Mouse (Mus musculus) ovary, postnatal 10 days (tissue): Measurements from ENCODE around the gene Nop14.

Experiments
- DNase-seq: peaks from one replicate; pipeline ENCODE4 v3.0.0; 2022; ENCODE audit warnings: low spot score

Nop14 gene

DNA sequence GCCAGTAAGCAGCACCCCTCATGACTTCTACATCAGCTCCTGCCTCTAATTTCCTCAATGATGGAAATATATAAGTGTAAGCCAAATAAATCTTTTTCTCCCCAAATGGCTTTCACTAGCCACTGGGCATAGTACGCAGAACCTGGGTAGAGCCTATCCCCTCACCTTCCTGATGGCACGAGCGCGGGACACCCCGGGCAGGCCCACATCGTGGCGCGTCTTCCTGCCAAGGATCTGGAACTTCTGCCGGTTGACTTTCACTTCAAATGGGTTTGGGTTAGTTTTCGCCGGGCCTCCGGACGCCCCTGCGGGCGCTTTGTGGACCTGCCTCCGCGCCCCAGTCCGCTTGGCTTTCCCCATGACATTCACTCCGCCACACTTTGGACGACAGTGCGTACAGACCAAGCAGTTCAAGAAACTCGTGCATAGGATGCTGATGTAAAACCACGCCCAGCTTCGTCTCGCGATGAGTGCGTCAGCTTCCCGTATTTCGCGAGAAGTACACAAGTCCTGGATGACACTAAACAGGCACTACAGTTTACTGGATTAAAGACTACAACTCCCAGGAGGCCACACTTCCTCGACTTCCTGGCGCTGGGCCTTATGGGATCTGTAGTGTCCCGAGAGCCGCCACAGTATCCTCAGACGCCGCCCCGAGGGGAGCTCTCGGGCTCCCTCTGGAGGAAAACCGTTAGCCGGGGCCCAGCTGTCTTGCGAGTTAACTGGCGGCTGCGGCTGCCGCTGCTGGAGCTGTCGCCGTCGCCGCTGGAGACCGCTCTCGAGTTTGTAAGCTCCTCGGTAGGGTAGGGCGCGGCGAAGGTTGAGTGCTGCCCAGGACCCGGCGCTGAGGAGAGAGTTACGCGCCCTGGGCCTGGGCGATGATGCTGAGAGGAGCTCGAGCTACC, at the start of gene Nop14, which contains the start of gene Grk4:
TSS of gene Nop14 (minus strand) at position 463 of the 905 bp plus-strand sequence.
TSS of gene Grk4 (plus strand) at position 694 of the 905 bp plus-strand sequence.
- DNase-seq, result peak; percentile 96

DNA sequence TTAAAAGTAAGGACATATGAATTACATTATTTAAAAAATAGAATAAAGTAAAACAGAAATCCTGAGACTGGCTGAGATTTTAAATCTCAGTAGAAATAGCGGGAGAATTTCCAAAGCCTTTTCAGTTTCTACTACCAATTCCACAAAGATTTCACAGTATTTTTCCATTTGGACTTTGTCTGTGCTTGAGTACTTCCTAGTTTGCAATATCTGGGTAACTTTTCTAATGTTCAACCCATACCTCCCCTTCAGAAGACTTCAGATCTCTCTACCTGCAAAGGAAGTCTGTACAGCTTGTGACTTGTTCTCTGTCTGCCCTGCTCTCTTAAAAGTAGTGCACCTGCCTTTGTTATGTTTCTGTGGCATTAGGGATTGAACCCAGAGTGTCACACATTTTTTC, 48.5 kb upstream of the Nop14 start:
- no peak for DNase-seq

DNA sequence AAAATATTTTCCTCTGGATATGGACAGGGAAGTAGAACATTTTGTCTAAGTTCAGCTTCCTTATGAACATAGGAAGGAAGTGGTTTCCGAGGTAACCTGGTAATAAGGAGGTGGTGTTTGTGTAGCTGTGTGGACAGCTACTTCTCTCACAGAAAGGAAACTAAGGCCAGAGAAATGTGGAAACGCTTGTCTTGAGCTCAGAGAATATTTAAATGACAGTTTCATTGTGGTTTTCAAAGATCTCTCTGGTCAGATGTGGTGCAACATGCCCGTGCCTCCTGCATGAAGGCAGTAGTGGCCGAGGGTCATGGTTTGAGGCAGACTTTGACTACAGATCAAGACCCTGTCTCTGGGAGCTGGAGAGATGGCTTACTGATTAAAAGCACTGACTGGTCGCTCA, 35.6 kb upstream of the Nop14 start:
- DNase-seq, result no peak

DNA sequence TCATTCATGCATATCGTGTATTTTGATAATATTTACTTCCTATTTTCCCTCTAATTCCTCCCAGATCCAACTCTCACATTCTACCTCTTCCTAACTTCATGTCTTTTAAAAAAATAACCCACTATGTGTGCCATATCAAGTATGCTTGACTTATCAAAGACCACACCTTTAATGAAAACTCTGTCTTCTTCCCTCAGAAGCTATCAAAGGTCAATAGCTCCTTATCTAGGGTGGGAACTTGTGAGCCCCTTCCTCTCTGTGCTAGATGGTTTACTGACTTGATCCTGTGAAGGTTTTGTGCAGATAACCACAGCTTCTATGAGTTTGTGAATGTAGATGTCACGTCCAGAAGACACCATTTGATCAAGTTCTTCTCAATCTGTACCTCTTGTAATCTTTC, 32.8 kb upstream of the Nop14 start:
- no peak for DNase-seq

DNA sequence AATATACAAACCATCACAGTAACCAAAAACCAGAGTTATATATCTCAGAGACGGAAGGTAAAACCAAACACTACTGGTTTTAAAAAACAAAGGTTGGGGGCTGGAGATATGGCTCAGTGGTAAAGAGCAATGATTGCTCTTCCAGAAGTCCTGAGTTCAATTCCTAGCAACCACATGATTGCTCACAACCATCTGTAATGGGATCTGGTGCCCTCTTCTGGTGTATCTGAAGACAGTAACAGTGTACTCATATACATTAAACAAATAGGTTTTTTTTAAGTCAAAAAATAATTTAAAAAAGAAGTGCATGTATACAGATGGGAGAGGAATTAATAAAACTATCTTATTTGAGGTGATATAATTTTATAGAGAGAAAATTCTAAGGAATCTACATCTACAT, 29.9 kb upstream of the Nop14 start:
- DNase-seq, result no peak

DNA sequence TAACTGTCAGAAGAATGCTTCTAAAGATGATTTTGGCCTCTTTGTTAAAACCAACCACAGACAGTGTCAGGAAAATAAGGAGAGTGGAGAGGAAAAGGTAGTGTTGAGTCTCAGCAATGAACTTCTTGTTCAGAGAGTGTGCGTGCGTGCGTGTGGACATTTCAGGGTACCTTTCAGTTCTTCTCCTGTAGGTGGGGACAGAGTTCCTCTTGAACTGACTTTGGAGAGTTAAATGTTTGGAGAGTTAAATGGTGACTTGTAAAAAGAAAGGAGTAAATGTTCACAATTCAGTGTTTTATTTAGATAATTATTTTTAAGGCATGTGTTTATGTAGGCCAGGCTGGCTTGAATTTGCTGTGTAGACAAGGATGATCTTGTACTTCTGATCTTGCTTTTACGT, 10.3 kb upstream of the Nop14 start:
- no peak for DNase-seq

DNA sequence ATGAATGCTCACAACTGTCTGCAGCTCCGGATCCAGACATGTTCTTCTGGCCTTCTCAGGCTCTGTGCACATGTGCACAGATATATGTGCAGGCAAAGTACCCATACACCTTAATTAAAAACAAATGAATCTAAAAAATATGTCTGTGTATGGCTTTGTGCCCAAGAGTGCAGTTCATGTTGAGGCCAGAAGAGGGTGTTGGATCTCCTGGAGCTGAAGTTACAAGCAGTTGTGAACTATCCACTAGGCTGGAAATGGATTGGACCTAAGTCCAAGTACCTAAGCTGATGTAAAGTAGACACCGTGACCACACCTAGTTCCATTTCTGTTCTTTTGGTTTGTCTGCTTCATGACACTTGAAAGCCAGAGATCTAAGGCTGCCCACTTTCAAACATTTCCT, 9.5 kb upstream of the Nop14 start:
- DNase-seq, result no peak

DNA sequence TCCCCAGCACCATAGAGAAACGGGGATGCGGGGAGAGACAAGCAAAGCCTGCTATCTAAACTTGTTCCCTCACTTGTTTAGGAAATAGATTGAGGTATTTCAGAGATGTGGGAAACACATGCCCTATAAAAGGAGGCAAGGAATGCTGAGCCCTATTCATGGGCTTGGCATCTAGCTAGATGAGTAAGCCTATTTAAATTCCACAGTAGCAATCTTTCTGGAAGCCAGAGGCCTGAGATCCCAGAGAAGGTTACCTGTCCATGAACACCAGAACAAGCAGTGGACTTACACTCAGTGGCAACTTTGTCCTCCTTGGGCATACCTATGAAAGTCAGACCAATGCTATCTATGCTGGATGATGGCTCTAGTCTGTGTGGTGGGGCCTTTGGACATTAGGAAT, 3.3 kb upstream of the Nop14 start:
- DNase-seq, result no peak

DNA sequence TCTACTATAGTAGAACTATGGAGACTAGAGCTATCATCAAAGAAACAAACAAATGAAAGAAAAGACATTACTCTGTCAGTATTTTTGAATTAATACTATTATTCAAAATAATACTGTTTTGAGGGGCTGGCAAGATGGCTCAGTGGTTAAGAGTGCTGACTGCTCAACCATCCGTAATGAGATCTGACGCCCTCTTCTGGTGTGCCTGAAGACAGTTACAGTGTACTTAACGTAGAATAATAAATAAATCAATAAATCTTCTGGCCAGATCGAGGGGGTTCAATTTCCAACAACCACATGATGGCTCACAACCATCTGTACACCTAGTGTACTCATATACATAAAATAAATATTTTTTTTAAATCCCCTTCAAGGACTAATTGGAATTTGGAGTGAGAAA, 2.0 kb upstream of the Nop14 start:
- no peak for DNase-seq

DNA sequence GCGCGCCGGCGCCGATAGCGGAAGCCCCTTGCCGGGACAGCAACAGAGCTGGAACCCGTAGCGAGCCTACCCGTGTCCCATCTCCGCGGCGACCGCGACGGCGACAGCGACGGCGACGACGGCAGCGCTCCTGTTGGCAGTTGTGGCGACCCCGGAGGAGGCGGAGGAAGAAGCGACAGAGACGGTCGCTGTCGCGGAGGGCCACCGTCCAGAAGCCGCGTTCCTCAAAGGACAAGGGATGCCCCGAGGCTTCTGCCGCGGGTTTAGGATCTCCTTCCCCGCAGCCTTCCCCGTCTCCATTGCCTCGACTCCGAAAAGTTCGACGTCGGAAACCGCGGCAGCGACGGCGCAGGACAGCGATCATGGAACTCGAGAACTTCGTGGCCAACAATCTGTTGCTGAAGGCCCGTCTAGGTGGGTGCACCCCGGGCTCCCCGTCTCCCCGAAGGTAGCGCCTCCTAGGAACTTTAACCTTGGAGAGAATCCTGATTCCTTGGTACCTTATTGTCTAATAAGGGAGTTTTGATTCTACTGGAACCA, 713 bp upstream of the Nop14 start:
- DNase-seq, result no peak

DNA sequence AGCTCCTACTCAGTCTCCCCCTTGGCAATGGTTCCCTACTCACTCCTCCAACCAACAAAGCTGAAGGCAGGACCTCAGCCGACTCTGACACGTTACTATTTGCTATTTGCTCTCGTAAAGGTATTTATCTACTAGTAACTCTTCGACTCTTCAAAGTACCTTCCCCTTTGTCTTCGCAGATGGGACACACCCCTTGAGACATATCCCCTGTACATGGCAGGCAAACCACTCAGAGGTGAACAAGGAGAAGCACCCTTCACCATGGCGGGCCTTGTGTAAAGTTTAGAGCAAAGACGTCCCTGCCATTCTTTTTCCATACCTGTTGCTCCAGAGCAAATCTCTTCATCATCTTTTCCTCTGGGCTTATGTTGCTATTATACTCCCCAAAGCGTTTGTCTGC, 2.4 kb downstream of the Nop14 start:
- no peak for DNase-seq

DNA sequence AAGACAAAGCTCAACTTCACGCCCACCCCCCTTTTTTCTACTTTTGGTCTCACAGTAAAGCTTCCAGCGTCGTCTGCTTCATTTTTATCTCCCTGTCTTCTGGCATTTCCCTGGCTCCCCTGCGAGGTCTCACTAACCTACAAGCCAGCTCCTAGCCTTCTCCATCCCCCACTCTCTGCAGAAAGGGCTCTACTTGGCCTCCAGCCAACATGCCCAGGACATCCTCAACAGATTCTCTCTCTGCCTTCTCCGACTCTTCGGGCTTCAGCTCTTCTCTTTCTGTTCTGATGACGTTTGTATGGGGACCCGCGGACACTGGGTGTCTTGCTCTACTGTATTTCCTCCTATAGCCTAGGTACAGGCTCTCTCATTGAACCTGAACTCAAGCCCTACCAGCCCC, 5.1 kb downstream of the Nop14 start:
- no peak for DNase-seq

DNA sequence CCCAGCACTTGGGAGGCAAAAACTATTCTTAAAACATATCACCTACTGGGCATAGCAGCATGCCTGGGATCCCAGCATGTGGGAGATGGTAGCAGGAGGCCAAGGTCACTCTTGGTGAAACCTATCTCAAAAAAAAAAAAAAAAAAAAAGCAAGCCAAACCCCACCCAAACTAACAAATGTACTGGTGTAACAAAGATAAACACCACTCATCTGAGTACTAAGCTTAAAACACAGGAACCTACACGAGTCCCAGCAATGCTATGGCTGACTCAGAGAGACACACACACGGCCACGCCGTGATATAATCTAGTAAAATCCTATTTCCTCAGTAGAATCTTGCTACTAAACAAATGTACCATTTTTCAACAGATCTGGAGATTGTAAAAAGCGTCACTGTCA, 7.0 kb downstream of the Nop14 start:
- no peak for DNase-seq

DNA sequence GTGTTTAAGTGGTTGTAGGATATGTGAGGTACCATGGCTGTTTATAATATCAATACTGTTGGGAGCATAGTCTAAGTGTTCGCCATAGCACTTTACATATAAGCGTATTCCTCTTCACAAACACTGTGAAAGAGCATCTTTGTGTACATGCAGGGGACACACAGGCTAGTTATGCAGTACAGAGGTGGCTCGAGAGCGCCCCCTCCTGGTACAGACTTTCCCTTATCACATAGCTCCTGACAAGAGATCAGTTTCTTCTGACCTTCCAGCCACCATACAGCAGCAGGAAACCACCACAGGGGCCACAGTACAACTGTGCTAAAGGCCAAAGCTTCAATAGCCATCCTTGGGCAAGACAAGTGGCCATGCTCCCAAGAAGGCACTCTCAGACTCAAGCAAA, 12.4 kb downstream of the Nop14 start:
- no peak for DNase-seq

DNA sequence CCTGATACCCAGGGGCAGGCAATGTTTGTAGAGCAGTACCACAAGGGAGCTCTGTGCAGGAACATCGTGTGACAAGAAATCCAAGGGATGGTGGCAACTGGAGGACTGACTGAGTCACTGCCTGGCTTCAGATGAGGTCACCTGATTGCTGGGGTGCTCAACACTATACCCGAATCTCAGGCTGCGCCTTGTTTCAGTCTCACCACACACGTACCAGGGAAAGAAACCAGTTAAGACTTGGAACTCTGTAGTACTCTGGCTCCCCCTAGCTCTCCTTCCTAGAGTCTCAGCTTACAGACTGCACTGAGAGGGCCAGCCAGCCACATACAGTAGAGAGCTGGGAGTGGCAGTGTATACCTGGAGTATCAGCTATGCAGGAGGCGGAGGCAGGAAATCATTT, 17.0 kb downstream of the Nop14 start:
- DNase-seq, result no peak

DNA sequence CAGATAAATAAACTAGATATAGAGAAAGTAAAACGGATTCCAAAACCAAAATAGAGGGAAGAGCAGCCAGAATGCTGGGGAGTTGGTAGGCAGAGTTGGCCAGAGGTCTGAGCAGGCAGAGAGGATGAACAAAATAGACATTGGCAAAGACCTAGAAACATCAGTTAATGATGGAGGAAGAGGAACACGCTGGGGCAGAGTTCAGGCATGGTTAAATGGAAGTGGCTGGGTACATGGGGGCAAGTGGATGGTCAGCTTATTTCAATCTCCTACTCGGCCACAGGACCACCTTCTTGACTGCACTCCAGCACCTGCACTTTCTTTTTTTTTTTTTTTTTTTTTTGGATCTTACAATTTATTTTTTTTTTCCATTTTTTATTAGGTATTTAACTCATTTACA, 18.0 kb downstream of the Nop14 start:
- no peak for DNase-seq

DNA sequence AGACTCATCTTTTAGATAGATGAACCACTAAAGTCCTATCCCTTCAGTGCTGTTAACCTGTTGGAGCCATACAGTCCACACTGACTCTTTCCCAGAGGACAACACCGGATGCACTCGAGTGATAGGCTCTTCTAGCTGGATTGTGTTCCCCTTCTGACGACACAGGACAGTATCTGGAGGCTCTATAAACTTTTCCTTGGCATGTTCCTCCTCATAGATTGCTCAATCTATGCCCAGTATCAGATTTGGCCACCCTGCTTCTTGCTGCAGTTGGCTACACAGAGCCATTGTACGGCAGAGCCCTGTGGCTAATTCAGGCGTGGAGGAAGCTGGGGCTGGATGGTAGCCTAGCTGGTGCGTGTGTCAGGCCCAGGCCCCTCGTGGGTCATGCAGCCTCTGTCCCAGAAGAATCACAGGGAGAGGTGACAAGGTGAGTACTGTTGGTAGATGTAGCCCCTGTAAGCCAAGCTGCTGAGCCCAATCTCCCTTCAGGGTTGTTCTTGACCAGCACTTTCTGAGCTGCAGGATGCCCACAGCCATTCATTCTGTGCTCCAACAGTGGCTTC, 22.3 kb downstream of the Nop14 start:
- no peak for DNase-seq

DNA sequence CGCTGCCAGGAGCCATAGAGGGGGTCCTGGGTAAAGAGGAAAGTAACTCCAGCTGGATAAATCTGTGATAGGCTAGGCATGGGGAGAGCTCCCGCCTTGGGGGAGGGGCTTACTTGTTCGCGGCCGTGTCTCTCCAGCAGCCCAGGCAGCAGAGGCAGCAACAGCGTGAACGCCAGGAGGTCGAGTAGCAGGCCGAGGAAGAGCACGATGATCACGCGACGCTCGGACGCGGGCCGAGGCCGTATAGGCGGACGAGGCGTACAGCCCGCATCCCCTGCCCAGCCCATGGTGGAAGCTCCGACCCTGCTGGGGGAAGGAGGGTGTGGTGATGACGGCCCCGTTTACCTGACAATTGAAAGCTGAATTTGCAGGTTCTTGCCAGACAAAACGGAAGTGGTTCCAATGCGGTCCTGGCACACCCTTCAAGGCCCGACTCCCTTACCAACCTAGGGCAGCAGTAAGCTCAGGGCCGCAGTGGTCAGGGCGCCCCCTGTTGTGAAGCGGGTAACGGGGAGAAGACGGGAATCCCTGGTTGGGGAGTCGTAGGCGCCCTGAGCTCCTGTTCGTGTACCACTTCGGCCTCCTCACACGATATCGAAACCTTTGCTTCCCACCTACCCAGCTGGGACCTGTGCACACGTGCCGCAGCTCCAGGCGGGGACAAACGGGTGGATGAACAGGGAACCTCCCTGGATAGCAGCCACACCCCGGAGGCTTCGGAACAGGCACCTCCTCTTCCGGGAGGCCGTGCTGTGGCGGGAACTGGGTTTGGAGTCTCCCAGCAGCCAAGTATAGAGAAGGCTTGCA, 23.3 kb downstream of the Nop14 start, which contains the start of gene Mfsd10:
TSS of gene Mfsd10 (minus strand) at position 732 of the 807 bp plus-strand sequence.
- DNase-seq, result peak; percentile 48

DNA sequence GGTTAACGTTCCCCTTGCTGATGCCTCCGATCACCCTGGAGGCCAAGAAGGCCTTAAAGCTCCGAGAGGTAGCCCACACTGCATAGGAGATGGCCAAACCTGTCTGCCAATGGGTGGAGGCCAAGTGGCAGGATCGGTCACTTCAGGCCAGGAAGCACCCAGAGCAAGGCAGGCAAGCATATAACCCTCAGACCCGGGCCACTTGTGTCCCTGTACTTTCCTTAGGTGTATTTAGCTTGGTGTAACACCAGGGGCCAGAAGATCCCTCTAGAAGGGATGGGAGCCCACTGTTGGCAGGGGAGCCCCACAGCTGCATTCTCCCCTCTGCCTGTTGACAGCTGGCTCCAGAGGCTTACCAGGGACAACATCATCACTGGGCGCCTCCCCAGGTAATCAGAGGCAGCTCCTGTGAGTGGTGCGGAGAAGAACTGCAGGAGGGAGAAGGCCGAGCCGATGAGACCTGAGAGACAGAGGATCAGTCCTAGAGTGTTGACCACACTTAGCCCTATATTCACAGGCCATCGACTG, 24.2 kb downstream of the Nop14 start:
- no peak for DNase-seq

DNA sequence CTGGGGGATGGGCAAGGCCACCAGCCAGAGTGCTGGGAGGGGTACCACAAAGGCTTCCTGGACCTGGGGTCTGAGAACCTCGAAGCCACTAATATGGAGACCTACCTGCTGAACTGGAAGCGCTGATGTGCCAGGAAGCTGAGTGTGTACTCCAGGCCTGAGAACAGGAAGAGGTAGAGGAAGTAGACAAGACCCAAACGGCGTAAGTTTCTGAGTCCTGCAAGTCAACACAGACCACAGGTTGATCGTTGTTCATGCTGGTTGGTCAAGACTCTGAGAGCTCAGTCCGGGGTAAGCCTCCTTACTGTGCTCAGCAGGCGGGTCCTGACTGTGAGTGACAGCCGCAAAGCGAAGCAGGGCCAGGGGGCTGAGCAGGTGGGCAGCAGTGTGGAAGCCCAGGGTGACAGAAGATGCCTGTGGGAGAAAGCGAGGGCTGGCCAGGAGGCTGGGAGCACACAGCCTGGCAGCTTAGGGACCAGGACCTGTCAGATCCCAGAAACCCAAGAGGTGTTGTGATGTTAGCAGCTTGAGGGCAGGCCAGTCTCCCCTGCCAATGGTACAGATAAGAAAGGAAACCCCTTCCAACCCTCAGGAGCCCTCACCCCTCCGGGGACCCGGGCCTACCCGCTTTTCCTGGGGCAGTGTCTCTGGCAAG, 25.1 kb downstream of the Nop14 start:
- DNase-seq, result no peak

DNA sequence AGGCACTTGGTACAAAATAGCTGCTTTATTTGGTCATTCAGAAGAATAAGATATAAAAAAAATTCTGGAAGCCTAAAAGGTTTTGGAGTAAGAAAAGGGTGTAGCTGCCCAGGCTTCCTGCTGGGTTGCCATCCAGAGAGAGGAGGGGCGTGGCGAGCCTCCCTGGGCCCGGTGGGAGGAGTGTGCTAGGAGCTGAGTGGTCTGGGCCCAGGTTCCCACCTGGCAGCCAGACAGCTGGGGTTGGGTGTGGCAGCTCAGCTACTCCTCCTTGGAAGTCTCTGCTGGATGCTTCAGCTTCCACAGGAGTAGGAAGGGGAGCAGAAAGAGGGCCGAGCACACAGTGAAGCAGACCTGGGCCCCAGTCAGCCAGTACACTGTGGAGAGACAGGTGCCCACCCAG, 26.3 kb downstream of the Nop14 start:
- DNase-seq, result no peak

DNA sequence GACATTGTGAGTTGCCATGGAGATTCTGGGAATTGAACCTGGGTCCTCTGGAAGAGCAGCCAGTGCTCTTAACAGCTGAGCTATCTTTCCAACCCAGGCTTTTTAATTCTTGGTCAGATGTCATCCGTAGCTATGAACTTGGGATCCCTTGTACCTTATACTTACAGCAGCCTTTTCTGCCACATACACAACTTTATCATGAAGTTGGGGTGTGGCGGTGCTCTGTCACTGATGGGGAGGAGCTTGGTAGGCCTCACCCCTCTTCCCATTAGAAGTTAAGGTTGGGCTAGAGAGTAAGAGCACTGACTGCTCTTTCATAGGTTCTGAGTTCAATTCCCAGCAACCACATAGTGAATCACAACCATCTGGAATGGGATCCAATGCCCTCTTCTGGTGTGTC, 27.0 kb downstream of the Nop14 start:
- DNase-seq, result no peak
